Mouse (Mus musculus): ENCODE measurements around the gene Gsap. TPM values are rescaled to one million over a fixed set of nuclear protein-coding genes. Genes with fewer than 3 reads are reported as not detected.

The Gsap gene
- polyA plus RNA-seq, 1 experiment from 2014 or later, result 0.73 TPM

GRCm38 (mm10) chr5:21248834-21249233 is 62.8 kb downstream of the Gsap start:
- H3K36me3 ChIP-seq, result no peaks in the 10 kb centered on the region
- 62% methylated on average over 5 of the region's 5 CpGs for WGBS
- no peak for DNase-seq (ENCODE audit: low spot score)
- no peaks in the 10 kb centered on the region for H3K9me3 ChIP-seq
- H3K27ac ChIP-seq, result no peak overlapping the region
- H3K4me3 ChIP-seq, result no peak overlapping the region
- no peaks in the 10 kb centered on the region for H3K27me3 ChIP-seq (ENCODE audit: insufficient read depth, poor library complexity, severe bottlenecking)
- no peaks in the 10 kb centered on the region for H3K4me1 ChIP-seq

GRCm38 (mm10) chr5:21254731-21255525 is 68.9 kb downstream of the Gsap start:
- WGBS, result 89% methylated on average over 12 of the region's 12 CpGs
- Histone ChIP-seq H3K27ac (no peak overlapping the region), H3K27me3 (ENCODE audit: insufficient read depth, poor library complexity, severe bottlenecking) (no peaks in the 10 kb centered on the region), H3K4me3 (no peak overlapping the region), H3K36me3 (no peaks in the 10 kb centered on the region), H3K9me3 (no peaks in the 10 kb centered on the region), H3K4me1 (0 out of 2 replicates have a peak, but pooled peaks cover 3% of the 10 kb centered on the region)
- DNase-seq (ENCODE audit: low spot score), result no peak

- 75% methylated on average over 5 of the region's 5 CpGs for WGBS
- Histone ChIP-seq H3K4me1 (0 out of 2 replicates have a peak, but pooled peaks cover 3% of the 10 kb centered on the region), H3K27ac (no peak overlapping the region), H3K36me3 (no peaks in the 10 kb centered on the region), H3K9me3 (no peaks in the 10 kb centered on the region), H3K27me3 (ENCODE audit: insufficient read depth, poor library complexity, severe bottlenecking) (no peaks in the 10 kb centered on the region), H3K4me3 (no peak overlapping the region)
- DNase-seq (ENCODE audit: low spot score), result no peak
Measured at GRCm38 (mm10) chr5:21255551-21256132, 69.6 kb downstream of the Gsap start.

DNA sequence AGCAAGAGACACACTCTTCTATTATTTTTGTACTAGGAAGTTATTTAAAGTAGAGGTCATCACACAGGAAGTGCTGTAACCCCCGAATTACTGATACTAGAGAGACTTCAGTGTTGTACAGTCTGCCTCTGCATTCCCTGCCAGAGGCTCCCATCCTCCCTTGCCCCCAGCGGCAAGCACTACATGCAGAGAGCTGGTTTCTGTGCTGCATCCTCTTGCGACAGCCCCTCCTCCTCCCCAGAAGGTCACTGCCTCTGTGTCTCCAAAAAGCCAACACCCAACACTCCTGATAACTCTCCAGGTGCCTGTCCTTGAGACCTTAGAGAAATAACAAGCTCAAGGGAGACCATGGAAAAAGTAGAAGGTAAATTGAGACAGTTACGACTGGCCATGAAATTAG is 71.1 kb downstream of the Gsap start:
- no peaks in the 10 kb centered on the region for H3K36me3 ChIP-seq
- no peak for DNase-seq (ENCODE audit: low spot score)
- 47% methylated on average over 4 of the region's 4 CpGs for WGBS
- H3K4me1 ChIP-seq, result 0 out of 2 replicates have a peak, but pooled peaks cover 7% of the 10 kb centered on the region
- H3K27me3 ChIP-seq (ENCODE audit: insufficient read depth, poor library complexity, severe bottlenecking), result no peaks in the 10 kb centered on the region
- H3K27ac ChIP-seq, result no peak overlapping the region
- H3K4me3 ChIP-seq, result no peak overlapping the region
- H3K9me3 ChIP-seq, result no peaks in the 10 kb centered on the region

DNA sequence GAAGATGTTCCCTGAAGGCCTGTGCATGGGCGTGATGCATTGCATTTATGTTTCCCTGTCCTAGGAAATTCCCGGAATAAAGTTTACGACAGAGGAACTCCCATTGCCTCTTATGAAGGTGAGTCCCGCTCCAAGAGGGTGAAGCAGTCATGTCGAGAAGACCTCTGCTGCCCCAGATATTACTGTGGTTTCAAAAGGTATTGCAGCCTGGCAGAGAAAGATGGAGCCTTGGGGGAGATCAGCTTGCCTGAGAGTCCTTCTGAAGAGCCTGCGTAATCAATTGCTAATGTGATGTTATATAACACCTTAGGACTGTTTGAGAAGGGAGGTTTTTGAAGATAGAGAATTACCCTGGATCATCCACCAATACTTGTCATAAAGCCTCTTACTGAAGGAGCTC is 71.8 kb downstream of the Gsap start:
- no peak for DNase-seq (ENCODE audit: low spot score)
- H3K4me3 ChIP-seq, result no peak overlapping the region
- no peaks in the 10 kb centered on the region for H3K36me3 ChIP-seq
- no peaks in the 10 kb centered on the region for H3K9me3 ChIP-seq
- no peaks in the 10 kb centered on the region for H3K27me3 ChIP-seq (ENCODE audit: insufficient read depth, poor library complexity, severe bottlenecking)
- WGBS, result 69% methylated on average over 6 of the region's 6 CpGs
- no peak overlapping the region for H3K27ac ChIP-seq
- 0 out of 2 replicates have a peak, but pooled peaks cover 7% of the 10 kb centered on the region for H3K4me1 ChIP-seq

GRCm38 (mm10) chr5:21260746-21261145 is 74.7 kb downstream of the Gsap start:
- Histone ChIP-seq H3K27ac (no peak overlapping the region), H3K4me1 (0 out of 2 replicates have a peak, but pooled peaks cover 7% of the 10 kb centered on the region), H3K36me3 (no peaks in the 10 kb centered on the region), H3K4me3 (no peak overlapping the region), H3K27me3 (ENCODE audit: insufficient read depth, poor library complexity, severe bottlenecking) (no peaks in the 10 kb centered on the region), H3K9me3 (no peaks in the 10 kb centered on the region)
- DNase-seq (ENCODE audit: low spot score), result no peak
- WGBS, result 63% methylated on average over 7 of the region's 7 CpGs

DNA sequence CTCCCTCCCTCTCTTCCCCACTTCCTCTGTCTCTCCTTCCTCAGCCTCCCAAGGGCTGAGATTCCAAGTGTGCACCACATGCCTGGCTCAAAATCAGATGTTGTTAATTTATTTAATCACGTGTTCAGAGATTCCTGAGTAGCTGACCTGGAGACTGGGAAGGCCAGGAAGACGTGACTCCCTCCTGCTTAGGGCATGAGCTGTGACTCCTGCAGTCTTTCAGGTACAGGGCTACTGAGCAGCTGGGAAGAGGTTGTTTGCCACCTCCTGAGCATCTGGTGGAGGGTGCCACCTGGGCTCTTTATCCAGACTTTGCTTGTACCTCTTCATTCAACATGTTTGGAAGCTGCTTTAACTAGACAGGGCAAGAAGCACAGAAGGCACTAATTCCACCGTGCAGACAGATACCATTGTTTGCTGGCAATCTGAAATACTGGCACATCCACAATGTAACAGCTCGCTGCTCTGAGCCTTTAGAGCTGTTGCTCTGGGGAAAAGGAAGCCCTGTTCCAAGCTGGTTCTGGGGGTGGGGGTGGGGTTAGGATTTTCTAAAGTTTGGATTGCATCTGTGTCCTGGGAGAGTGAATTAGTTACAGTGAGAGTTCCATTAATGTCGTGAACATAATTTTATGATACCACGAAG is 75.3 kb downstream of the Gsap start:
- DNase-seq (ENCODE audit: low spot score), result no peak
- Histone ChIP-seq H3K27me3 (ENCODE audit: insufficient read depth, poor library complexity, severe bottlenecking) (no peaks in the 10 kb centered on the region), H3K4me1 (0 out of 2 replicates have a peak, but pooled peaks cover 7% of the 10 kb centered on the region), H3K27ac (no peak overlapping the region), H3K9me3 (no peaks in the 10 kb centered on the region), H3K4me3 (no peak overlapping the region), H3K36me3 (no peaks in the 10 kb centered on the region)
- WGBS, result 57% methylated on average over 6 of the region's 6 CpGs

DNA sequence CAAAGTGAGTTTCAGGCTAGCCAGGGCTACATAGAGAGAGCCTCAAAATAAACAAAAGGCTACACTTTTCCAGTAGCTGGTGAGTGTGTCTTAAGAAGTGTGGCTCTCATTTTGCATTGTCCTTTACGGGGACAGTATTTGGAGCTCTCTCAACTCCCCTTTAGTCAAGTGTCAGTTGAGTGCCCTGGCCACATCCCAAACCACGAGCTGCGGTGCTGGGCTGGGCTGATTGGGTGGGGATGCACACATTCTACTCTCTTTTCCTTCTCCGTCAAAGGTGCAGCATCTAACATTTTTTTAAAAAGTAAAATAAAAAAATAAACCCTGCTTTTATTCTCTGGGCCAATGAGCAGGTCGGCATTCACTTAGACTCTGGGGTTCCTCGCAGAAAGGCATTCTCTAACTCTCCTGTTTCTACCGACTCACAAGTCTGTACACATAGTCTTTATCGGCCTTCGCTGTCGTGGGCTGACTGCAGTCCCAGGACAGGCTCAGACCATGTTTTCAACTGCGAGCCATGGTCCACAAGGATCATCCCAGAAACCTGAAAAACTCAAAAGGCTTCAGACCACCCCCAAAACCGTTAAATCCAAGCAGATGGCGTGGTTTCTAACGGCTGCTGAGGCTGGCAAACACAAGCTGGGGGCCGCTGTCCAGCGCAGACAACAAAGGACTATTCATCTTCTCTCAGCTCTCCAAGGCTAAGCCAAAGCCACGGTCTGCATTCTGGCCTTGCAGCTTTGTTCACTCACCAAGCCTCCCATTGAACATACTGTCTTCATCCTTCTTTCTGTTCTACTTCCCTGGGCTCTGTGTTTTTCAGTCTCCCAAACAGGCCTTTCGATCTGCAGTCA is 77.4 kb downstream of the Gsap start:
- Histone ChIP-seq H3K4me3 (no peak overlapping the region), H3K4me1 (0 out of 2 replicates have a peak, but pooled peaks cover 4% of the 10 kb centered on the region), H3K27me3 (ENCODE audit: insufficient read depth, poor library complexity, severe bottlenecking) (no peaks in the 10 kb centered on the region), H3K27ac (no peak overlapping the region), H3K36me3 (no peaks in the 10 kb centered on the region), H3K9me3 (no peaks in the 10 kb centered on the region)
- DNase-seq (ENCODE audit: low spot score), result no peak
- WGBS, result 64% methylated on average over 18 of the region's 18 CpGs

- H3K4me3 ChIP-seq, result no peak overlapping the region
- DNase-seq (ENCODE audit: low spot score), result no peak
- H3K9me3 ChIP-seq, result no peaks in the 10 kb centered on the region
- 87% methylated on average over 8 of the region's 8 CpGs for WGBS
- H3K36me3 ChIP-seq, result no peaks in the 10 kb centered on the region
- H3K4me1 ChIP-seq, result 0 out of 2 replicates have a peak, but pooled peaks cover 4% of the 10 kb centered on the region
- no peak overlapping the region for H3K27ac ChIP-seq
- H3K27me3 ChIP-seq (ENCODE audit: insufficient read depth, poor library complexity, severe bottlenecking), result no peaks in the 10 kb centered on the region
Measured at GRCm38 (mm10) chr5:21264352-21265021, 78.4 kb downstream of the Gsap start.

- no peak overlapping the region for H3K4me3 ChIP-seq
- H3K27ac ChIP-seq, result no peak overlapping the region
- no peaks in the 10 kb centered on the region for H3K36me3 ChIP-seq
- H3K9me3 ChIP-seq, result no peaks in the 10 kb centered on the region
- no peak for DNase-seq (ENCODE audit: low spot score)
- 30% methylated on average over 4 of the region's 4 CpGs for WGBS
- H3K4me1 ChIP-seq, result 0 out of 2 replicates have a peak, but pooled peaks cover 4% of the 10 kb centered on the region
- no peaks in the 10 kb centered on the region for H3K27me3 ChIP-seq (ENCODE audit: insufficient read depth, poor library complexity, severe bottlenecking)
Measured at GRCm38 (mm10) chr5:21265049-21265448, 79.0 kb downstream of the Gsap start.

- no peak for DNase-seq (ENCODE audit: low spot score)
- Histone ChIP-seq H3K36me3 (no peaks in the 10 kb centered on the region), H3K4me3 (no peak overlapping the region), H3K9me3 (no peaks in the 10 kb centered on the region), H3K4me1 (no peaks in the 10 kb centered on the region), H3K27ac (no peak overlapping the region), H3K27me3 (ENCODE audit: insufficient read depth, poor library complexity, severe bottlenecking) (no peaks in the 10 kb centered on the region)
- WGBS, result 66% methylated on average over 2 of the region's 2 CpGs
Measured at GRCm38 (mm10) chr5:21267090-21267489, 81.0 kb downstream of the Gsap start.

GRCm38 (mm10) chr5:21269446-21269845 is 83.4 kb downstream of the Gsap start:
- no peak for DNase-seq (ENCODE audit: low spot score)
- H3K36me3 ChIP-seq, result no peaks in the 10 kb centered on the region
- no peak overlapping the region for H3K27ac ChIP-seq
- H3K4me3 ChIP-seq, result no peak overlapping the region
- H3K9me3 ChIP-seq, result no peaks in the 10 kb centered on the region
- H3K4me1 ChIP-seq, result no peaks in the 10 kb centered on the region
- no peaks in the 10 kb centered on the region for H3K27me3 ChIP-seq (ENCODE audit: insufficient read depth, poor library complexity, severe bottlenecking)
- 62% methylated on average over 5 of the region's 5 CpGs for WGBS

All from heart, embryonic 10.5 days (tissue).